Mouse (Mus musculus): ENCODE data around the gene Fli1.

Fli1 gene

GRCm38 (mm10) chr9:32542212-32543039, at the start of gene Fli1:
Gene Fli1, minus strand, starts transcription at chr9:32542861.
- peak; percentile 11 for DNase-seq

DNA sequence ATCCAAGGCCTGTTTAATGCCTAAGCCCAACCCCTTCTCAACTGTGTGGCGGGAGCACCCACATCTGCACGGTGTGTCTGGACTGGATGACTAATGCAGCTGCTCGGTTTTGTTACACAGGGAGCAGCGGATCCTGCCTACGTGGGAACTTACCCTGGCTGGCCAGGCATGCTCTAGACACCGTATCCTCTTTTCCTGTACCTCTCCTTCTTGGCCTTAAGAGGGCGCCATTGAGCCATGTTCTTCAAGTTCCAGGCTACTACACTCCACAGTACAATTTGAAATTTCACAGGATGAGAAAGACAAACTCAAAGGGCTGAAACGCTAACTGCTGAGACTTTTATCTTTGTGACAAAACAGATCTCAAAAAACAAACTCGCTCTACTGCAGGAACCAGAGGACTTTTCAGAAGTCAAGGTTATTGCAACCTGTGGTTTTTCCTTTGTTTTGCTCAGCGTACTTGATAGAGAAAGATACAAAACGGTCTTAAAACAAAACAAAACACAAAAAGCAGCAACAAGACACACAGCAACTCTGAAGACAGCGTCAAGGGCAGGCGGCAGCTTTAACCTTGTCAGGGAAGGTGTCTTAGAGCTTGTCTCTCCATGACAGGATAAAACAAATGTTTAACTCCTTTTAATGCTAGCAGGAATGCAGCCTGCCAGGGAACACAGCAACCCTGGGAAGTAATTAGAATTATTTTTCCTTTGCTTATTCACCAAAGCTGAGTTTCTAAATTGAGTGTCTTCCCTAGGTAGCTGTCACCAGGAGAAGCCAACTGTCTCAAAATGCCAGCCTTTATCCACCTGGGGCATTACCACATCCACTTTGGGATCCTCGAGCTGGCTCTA, 49.3 kb upstream of the Fli1 start:
- DNase-seq, result peak; percentile 31

- no peak for DNase-seq
Observed at GRCm38 (mm10) chr9:32590571-32590970, 47.9 kb upstream of the Fli1 start.

DNA sequence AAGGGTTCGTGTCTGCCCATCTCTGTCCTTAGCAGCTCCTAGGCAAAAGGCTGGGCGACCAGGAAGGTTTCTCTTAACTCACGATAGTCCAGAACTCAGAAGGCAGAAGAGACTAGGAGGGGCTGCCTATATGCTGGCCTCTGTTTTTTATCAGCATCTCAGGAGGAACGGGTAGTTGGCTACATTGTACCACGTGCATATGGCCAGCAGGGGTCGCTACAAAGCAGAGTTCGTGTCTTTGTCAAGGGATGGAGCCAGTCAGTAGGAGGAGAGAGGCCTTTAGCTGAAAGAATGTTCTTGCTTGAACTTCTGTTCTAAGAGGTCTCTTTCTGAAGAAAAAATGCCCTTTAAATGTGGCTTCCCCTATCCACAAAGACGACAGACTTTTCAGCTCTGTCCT, 47.2 kb upstream of the Fli1 start:
- peak; percentile 87 for DNase-seq

DNA sequence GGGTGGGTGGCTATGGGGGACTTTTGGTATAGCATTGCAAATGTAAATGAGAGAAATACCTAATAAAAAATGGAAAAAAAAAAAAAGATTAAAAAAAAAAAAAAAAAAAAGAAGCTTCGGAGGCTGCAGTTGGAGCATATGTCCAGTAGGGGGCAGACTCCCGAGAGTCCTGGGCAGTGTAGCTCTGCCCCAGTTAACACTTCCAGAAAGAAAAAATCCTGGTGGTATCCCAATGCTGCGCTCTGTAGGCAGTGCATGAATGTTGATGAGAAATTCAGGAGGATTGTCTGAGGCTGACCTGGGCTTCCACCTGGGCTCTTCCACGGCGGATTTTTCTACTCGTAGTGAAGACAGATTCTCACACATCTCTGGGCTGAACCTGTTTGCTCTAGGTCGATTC, 42.7 kb upstream of the Fli1 start:
- DNase-seq, result peak; percentile 19

GRCm38 (mm10) chr9:32583905-32584304, 41.2 kb upstream of the Fli1 start:
- no peak for DNase-seq

DNA sequence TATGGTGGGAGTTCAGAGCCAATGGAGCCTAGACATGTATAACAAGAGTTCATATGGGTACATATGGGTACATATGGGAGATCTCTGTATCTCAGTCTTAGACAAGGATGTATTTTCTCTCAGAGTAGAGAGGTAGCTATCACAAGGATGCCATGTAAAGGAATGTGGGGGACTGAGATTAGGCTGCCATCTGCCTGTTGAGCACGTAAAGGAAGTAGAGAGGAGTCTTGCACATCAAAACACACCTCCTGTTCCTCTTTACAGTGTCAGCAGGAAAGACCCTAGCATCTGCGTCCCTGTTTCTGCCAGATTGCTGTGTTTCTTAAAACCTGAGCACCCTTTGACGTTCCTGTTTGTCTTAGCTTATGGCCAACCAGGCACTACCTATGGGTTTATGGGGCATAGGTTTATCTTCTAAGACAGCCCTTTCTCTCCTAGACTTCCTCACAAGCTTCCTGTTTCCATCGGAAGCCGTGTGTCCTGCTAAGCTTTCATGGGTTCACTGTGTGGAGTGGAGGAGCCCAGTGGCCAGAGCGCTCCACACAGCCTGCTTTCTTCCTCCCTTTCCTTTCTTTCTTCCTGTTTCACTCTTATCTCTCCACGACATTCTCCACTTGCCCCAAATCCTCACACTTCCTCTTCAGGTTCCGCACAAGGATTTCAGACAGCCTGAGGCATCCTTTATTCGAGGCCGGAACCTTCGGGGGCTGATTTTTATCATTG, 39.4 kb upstream of the Fli1 start:
- no peak for DNase-seq

DNA sequence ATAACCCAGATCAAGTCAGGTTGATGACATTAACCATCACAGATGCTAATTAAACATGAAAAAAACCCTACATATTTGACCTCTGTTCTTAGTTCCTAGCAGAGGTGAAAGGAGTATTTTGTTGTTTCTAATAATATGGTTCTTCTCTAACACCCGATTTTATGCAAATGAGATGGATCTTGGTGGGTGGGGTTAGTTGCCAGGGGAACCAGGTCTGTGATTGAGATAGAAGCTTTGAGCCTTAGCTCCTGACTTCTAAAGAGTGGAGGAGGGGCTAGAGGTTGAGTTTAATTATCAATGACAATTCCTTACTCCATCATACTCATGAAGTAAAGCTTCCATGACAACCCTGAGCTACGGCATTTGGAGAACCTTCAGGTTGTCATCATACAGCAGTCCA, 35.8 kb upstream of the Fli1 start:
- DNase-seq, result no peak

- no peak for DNase-seq
Observed at GRCm38 (mm10) chr9:32573638-32574037, 31.0 kb upstream of the Fli1 start.

- DNase-seq, result no peak
Observed at GRCm38 (mm10) chr9:32571676-32572075, 29.0 kb upstream of the Fli1 start.

DNA sequence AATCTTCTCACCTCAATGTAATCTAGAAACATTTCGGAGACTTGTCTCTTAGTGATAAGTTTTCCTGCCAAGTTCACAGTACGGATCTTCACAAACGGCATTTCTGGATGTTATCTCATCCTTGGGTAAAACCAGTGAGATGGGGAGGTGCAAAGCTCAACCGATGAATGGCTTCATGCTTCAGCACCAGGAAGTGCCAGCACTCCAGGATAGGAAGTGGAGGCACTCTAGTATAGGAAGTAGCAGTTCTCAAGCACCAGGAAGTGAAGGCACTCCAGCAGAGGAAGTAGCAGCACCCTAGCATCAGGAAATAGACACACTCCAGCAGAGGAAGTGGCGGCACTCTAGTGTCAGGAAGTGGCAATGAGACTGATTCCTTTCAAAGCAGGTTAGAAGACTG, 27.9 kb upstream of the Fli1 start:
- DNase-seq, result no peak

DNA sequence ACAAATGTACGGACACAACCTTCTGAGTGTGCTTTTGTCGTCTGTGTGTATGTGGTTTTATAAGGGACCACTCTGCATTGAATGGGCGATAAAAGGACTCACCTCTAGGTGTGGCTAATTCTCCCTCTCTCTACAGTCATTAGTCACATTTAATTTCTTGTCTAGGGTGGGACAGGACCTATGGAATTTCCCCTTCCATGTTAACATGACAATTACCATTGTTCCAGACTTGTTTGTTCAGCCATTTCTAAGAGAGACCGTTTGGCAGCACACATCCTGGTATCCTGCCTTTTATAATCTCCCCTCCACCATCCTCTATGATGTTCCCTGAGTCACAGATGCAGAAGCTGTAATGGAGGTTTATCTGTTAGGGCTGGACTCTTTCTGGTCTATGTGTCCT, 26.6 kb upstream of the Fli1 start:
- no peak for DNase-seq

- no peak for DNase-seq
Observed at GRCm38 (mm10) chr9:32567603-32568002, 24.9 kb upstream of the Fli1 start.

GRCm38 (mm10) chr9:32565309-32565708, 22.6 kb upstream of the Fli1 start:
- DNase-seq, result no peak

DNA sequence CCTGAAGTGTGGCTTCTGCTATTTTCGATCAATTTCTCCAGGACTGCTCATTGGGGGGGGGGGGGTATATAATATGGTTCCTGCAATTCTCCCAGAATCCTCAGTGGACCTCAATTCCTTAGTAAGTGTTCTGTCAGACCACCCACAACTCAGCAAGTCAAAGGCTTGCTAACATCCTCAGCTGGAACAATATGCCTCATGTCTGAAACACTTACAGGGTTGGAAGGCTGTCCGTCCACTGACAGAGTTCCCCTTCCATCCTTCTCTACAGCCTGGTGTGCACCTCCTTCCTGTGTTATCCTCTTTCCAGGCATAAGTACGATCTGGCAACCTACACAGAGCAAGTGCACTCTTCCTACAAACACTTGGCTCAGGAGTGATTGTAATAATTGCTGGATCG, 20.2 kb upstream of the Fli1 start:
- no peak for DNase-seq

DNA sequence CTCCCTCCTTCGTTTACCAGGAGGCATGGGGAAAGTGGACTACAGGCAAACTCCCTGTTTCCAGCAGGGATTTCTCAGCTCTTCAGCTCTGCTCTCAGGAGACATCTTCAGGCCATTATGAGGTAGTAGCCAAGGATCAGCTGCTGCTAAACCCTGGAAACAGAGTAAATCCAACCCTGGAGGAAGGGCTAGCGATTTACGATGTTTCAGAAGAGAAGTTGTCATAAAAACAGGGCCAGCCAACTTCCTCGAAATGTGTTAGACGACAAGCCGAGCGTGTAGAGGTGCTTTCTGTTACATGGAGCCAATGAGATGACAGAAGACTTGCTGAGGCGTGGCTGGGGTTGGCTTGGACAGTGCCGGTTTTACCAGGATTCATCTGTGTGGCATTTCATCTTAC, 19.7 kb upstream of the Fli1 start:
- DNase-seq, result no peak

DNA sequence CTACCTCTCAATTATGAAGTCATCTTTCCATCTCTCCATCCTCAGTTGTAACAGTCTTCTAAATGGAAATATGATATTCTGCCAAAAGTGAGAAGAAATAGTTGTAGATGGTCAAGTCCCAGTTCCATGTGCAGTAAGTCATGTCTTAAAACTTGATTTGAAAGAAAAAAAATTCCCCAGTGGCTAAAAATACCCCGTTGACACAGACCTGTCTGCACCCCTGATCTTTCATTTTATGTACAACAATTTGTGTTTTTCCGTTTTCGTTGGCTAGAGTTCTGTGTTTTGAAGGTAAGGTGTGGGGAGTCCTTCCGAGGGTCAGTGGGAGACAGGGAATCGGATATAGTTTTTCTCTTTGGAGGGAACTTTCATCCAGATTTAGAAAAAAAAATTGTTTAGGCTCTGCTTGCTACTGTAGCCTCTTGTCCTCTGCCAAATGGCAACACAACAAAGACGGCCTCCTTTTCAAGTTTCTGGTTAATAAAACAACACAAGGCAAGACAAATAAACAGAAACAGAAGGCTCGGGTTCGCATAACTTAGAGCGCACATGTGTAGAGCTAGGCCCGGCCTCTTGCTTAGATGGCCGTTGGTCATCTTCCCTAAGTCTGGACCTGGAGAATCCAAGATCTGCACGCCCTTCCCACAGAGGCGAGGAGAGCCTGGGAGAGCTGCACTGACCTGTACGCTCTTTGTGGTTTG, 18.7 kb upstream of the Fli1 start:
- no peak for DNase-seq

GRCm38 (mm10) chr9:32559859-32560258, 17.2 kb upstream of the Fli1 start:
- DNase-seq, result no peak

GRCm38 (mm10) chr9:32559454-32559853, 16.8 kb upstream of the Fli1 start:
- DNase-seq, result no peak

DNA sequence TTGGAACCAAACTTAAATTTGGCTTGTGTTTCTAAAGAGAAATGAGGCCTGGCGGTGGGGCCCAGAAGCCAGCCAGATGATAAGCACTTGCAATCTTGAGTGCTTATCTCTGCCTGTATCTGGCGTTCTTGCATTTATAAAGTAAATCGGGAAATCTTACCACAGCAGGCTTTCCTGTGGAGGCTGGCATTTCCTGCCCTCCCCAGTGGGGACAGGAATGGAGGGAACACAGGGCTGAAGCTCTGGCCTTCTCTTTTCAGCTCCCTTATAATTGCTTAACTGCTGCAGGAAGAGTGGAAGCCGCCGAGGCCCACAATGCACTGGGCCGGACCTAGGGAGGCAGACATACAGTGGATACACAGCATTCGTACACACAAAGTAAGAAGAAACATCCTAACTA, 13.7 kb upstream of the Fli1 start:
- no peak for DNase-seq

GRCm38 (mm10) chr9:32555279-32555678, 12.6 kb upstream of the Fli1 start:
- no peak for DNase-seq

- no peak for DNase-seq
Observed at GRCm38 (mm10) chr9:32550541-32550940, 7.9 kb upstream of the Fli1 start.

All from right cerebral cortex, postnatal 4 days (tissue).